Comparison of ENCODE assay signal across 15 mouse cellular contexts in genomic region chr2:13297733-13298132, GRCm38 (mm10). TPM values are rescaled to one million over a fixed set of nuclear protein-coding genes. Genes with fewer than 3 reads are reported as not detected.
DNase-seq lines count a peak whose midpoint lies in the region; ATAC-seq and TF ChIP-seq lines count a peak whose summit lies in the region.
"Had no signal": no experiment of that assay in that cellular context is flagged by ENCODE, and none has a peak within 500 bp of the region (broad histone marks: within the 10 kb centered on the region; RNA-seq: fewer than 3 reads in every experiment).

No protein-coding gene starts in this region.

- ATAC-seq in midbrain, embryonic 16.5 days = no peak
- ATAC-seq: intestine, postnatal 0 days had no signal

- H3K9ac ChIP-seq in midbrain, embryonic 16.5 days (ENCODE audit: low read depth, low read length) = 0 out of 2 replicates have a peak overlapping the region, but pooled peaks have one; percentile 14
- H3K9ac ChIP-seq: lung, embryonic 15.5 days had no signal

- H3K4me3 ChIP-seq in left cerebral cortex, adult 2 months = no peak overlapping the region
- no peak overlapping the region for H3K4me3 ChIP-seq in midbrain, embryonic 16.5 days (ENCODE audit: low read depth, low read length)
- H3K4me3 ChIP-seq: lung, embryonic 15.5 days; megakaryocyte, embryonic 14.5 days had no signal

- peaks cover 2% of the 10 kb centered on the region; the same call in 1 of the 2 replicates for H3K4me1 ChIP-seq in midbrain, embryonic 16.5 days (ENCODE audit: control insufficient read depth, insufficient read depth, low read length)
- H3K4me1 ChIP-seq: lung, embryonic 15.5 days had no signal

- no peaks in the 10 kb centered on the region for H3K27me3 ChIP-seq in midbrain, embryonic 16.5 days (ENCODE audit: control insufficient read depth, insufficient read depth, low read depth, low read length)
- H3K27me3 ChIP-seq: lung, embryonic 15.5 days had no signal

- H3K27ac ChIP-seq in left cerebral cortex, adult 2 months = no peak overlapping the region
- H3K27ac ChIP-seq in midbrain, embryonic 16.5 days (ENCODE audit: low read length) = no peak overlapping the region
- H3K27ac ChIP-seq: lung, embryonic 15.5 days had no signal

- no peaks in the 10 kb centered on the region for H3K36me3 ChIP-seq in midbrain, embryonic 16.5 days (ENCODE audit: control insufficient read depth, insufficient read depth, low read length)
- H3K36me3 ChIP-seq: lung, embryonic 15.5 days had no signal

- intact Hi-C loops in left cerebral cortex, postnatal 14 days (cut with DNase I) = loop anchor here (2.0 kb wide), 1 partner anchor 277 kb away; no protein-coding TSS in a partner anchor
- intact Hi-C loops in left cerebral cortex, adult 2 months (cut with DNase I) = loop anchor here (10.0 kb wide), 1 partner anchor 277 kb away; the partner anchor contains the start of gene Vim

- WGBS in midbrain, embryonic 16.5 days = 43% methylated on average over 5 of the region's 5 CpGs

- no peak overlapping the region for H3K4me2 ChIP-seq in midbrain, embryonic 16.5 days (ENCODE audit: low read length)
- H3K4me2 ChIP-seq: lung, embryonic 15.5 days had no signal

- no peak for TF ChIP-seq CTCF in left cerebral cortex, adult 2 months (IDR thresholded peaks at IDR 0.05)

- DNase-seq in left cerebral cortex, postnatal 14 days (ENCODE audit: low spot score in 2 of 2) = peak; percentile 6 to 14
- DNase-seq in left cerebral cortex, adult 2 months (ENCODE audit: extremely low spot score in 1 of 2, low spot score in 2 of 2) = no peak
- peak; percentile 9 for DNase-seq in MN1 (ENCODE audit: low spot score)
- DNase-seq in thymus, postnatal 14 days = peak; percentile 40
- DNase-seq in spleen, postnatal 14 days (ENCODE audit: low spot score in 2 of 2) = no peak
- DNase-seq in embryo, embryonic 10 days (ENCODE audit: low spot score) = no peak
- DNase-seq: adrenal gland, postnatal 14 days; cerebellum, postnatal 14 days; kidney, postnatal 10 days; liver; right cerebral cortex, postnatal 4 days had no signal

- no peaks in the 10 kb centered on the region for H3K9me3 ChIP-seq in midbrain, embryonic 16.5 days (replicated peaks; ENCODE audit: control insufficient read depth, low read length, poor library complexity, severe bottlenecking)
- H3K9me3 ChIP-seq: lung, embryonic 15.5 days; megakaryocyte, embryonic 14.5 days had no signal

RNA-seq across cellular contexts. Expression of gene Rsu1, which starts 26.5 kb away (rescaled TPM):
- total RNA-seq in left cerebral cortex, postnatal 14 days (2021) = 10 to 100 TPM; 42.1 to 46.1 TPM
- total RNA-seq in left cerebral cortex, adult 2 months (2021) = 10 to 100 TPM; 31.9 to 33.2 TPM
- 70.2 and 77.8 TPM in 2 replicates for polyA plus RNA-seq in midbrain, embryonic 16.5 days (2015; fragmentation: Nextera tagmentation; extraction: Ambion mirVana)

Comparison
In these comparisons a context has a peak if more than half of its experiments do, and no peak if none do; other contexts are left out.
1. DNase-seq: peak in left cerebral cortex, postnatal 14 days (2 of 2), MN1 (single experiment) and thymus, postnatal 14 days (single experiment); none in left cerebral cortex, adult 2 months (0 of 2), spleen, postnatal 14 days (0 of 2) and embryo, embryonic 10 days (single experiment).